Mouse (Mus musculus): ENCODE data around the gene Gpn2. TPM values are rescaled to one million over a fixed set of nuclear protein-coding genes. Genes with fewer than 3 reads are reported as not detected.

Gene Gpn2
- polyA plus RNA-seq, 1 experiment from 2014 or later = 22.1 TPM

DNA sequence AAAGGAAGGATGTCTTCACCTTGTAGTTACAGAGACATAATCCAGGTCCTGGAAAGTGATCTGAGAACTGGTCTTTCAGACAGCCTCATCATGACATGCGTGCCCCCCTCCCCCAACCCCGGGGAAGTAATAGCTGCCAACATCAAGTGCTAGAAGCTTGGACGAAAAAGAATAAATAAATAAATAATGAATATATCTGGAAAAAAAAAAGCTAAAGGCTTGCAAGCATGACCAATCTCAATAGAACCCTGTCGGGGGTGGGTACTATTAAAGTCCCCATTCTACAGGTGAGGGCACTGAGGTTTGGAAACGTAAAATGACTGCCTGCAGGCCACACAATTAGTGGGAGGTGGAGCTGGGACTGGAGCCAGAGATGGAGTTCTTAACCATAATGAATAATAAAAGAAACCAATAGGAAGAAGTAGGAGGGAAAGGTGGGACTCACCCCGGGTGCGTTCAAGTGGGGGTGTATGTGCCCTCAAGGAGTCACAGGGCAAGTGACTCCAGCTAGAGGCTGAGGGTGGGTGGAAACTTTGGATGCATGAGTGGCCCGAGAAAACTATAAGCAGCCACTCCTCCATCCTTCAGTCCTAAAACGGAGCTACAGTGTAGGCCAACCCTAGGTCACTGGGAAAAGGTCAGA is 47.7 kb downstream of the Gpn2 start:
- H3K36me3 ChIP-seq = peaks cover 7% of the 10 kb centered on the region
- no peaks in the 10 kb centered on the region for H3K9me3 ChIP-seq
- H3K27me3 ChIP-seq (ENCODE audit: insufficient read depth, poor library complexity, severe bottlenecking) = no peaks in the 10 kb centered on the region
- 52% methylated on average over 9 of the region's 9 CpGs for WGBS
- DNase-seq (ENCODE audit: low spot score) = no peak
- peak overlapping the region; percentile 89; the same call in 1 of the 2 replicates for H3K27ac ChIP-seq
- H3K4me1 ChIP-seq = peaks cover 33% of the 10 kb centered on the region
- H3K4me3 ChIP-seq = peak overlapping the region; percentile 83

DNA sequence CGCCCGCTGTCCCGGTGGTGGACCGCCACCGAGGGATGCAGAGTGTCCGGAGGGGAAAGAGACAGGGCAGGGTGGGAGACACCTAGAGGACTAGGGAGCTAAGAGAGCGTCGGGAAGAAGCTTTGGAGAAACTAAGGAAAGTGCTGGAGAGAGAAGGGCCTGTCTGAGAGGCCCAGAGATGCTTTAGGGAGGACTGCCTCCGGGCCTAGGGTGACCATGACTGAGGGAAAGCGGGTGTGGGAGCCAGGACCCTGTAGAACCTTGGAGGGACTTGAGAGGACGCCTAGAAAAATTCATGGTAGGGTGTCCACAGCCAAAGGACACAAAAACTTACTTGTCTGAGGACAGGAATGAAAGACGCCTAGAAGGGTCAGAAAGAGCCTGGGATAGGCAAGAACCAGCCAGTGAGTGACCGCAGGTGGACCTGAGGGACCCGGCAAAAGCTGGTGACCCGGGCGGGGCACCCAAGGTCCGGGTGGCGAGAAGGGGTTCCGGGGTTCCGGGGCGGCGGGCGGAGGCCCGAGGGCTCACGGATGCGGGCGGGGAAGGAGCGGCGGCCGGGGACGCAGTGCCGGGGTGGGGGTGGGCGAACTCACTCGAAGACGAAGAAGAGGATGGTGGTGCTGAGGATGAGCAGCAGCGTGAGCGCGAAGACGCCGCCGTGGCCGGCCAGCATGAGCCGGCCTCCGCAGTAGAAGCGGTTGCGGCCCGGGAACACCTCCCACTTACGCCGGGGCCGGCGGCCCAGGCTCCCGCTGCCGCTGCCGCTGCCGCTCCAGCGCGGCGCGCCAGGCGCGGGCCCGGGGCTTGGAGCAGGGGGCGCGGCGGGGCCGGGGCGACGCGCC is 48.5 kb downstream of the Gpn2 start:
- Histone ChIP-seq H3K9me3 (no peaks in the 10 kb centered on the region), H3K4me3 (peak overlapping the region; percentile 83), H3K27ac (peak overlapping the region; percentile 89), H3K4me1 (peaks cover 31% of the 10 kb centered on the region), H3K36me3 (0 out of 2 replicates have a peak, but pooled peaks cover 4% of the 10 kb centered on the region), H3K27me3 (ENCODE audit: insufficient read depth, poor library complexity, severe bottlenecking) (no peaks in the 10 kb centered on the region)
- WGBS = 3% methylated on average over 64 of the region's 69 CpGs
- no peak for DNase-seq (ENCODE audit: low spot score)

DNA sequence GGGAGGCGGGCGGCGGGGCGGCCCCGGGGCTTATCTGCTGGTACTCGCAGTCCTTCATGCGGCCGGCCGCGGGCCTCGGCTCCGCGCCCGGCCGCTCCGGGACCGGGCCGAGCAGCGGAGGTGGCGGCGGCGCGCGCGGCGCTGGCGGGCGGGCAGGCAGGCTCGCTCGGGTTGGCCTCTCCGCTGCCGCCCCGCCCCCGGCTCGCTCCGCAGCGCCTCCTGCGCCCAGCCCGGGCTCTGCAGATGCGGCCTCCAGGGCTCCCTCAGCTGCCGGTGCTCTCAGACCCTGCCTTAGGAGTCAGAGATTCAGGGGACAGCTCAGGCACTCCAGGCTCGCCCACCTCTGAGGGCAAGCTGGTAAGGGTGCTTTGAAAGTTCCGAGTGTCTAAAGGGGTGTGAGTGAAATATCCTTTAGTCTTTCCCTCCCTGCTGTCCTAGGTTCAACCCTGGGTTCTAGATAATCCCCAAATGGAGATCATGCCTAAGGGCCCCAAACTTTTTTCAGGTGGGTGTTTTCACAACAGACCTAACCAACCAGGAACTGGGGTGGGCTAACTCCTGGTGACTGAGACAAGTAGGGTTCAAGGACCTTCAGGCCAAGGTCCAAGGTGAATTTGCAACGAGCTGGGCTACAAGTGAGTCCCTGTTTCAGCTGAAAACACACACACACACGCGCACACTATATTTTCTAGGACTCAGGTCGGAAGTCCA is 49.3 kb downstream of the Gpn2 start:
- H3K9me3 ChIP-seq = no peaks in the 10 kb centered on the region
- H3K36me3 ChIP-seq = 0 out of 2 replicates have a peak, but pooled peaks cover 4% of the 10 kb centered on the region
- peak; percentile 90 for DNase-seq (ENCODE audit: low spot score)
- no peaks in the 10 kb centered on the region for H3K27me3 ChIP-seq (ENCODE audit: insufficient read depth, poor library complexity, severe bottlenecking)
- peak overlapping the region; percentile 89 for H3K27ac ChIP-seq
- 9% methylated on average over 47 of the region's 47 CpGs for WGBS
- H3K4me3 ChIP-seq = peak overlapping the region; percentile 83
- H3K4me1 ChIP-seq = peaks cover 31% of the 10 kb centered on the region

DNA sequence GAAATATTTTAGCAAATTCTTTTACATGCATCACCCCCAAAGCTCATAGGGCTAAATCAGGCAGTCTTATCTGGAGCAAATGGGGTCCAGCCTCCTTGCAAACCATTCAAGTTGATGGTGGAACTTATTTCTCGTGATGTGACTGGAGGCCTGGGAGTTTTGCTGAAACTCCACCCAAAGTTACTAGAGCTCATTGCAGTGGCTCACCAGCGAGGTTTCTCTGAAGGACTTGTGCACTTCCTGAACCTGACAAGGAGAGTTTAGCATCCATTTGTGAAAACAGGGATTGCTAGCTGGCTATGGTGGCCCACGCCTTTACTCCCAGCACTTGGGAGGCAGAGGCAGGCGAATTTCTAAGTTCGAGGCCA is 49.9 kb downstream of the Gpn2 start:
- H3K27me3 ChIP-seq (ENCODE audit: insufficient read depth, poor library complexity, severe bottlenecking) = no peaks in the 10 kb centered on the region
- H3K4me1 ChIP-seq = peaks cover 31% of the 10 kb centered on the region
- no peak overlapping the region for H3K27ac ChIP-seq
- no peaks in the 10 kb centered on the region for H3K9me3 ChIP-seq
- WGBS = 76% methylated on average over 5 of the region's 5 CpGs
- H3K36me3 ChIP-seq = 0 out of 2 replicates have a peak, but pooled peaks cover 4% of the 10 kb centered on the region
- no peak overlapping the region for H3K4me3 ChIP-seq
- no peak for DNase-seq (ENCODE audit: low spot score)

Small RNAs within 50 kb of the gene (microRNA-seq; reads per million reads assigned to microRNA genes)
- not detected for gene Gm23158

Other genes with a start within 250 kb of the Gpn2 start
- 13.4 and 14.2 TPM in 2 replicates for gene Wdtc1, start 230.9 kb upstream of the Gpn2 start, polyA plus RNA-seq (2016; fragmentation: Nextera tagmentation; extraction: Ambion mirVana)
- gene Slc9a1, start 214.7 kb upstream of the Gpn2 start, polyA plus RNA-seq (2016; fragmentation: Nextera tagmentation; extraction: Ambion mirVana) = 7.6 and 8.2 TPM in 2 replicates
- 0.90 and 1.5 TPM in 2 replicates for gene Tent5b, start 104.2 kb upstream of the Gpn2 start, polyA plus RNA-seq (2016; fragmentation: Nextera tagmentation; extraction: Ambion mirVana)
- gene Trnp1, start 85.8 kb upstream of the Gpn2 start, polyA plus RNA-seq (2016; fragmentation: Nextera tagmentation; extraction: Ambion mirVana) = 0.60 and 0.96 TPM in 2 replicates
- gene Kdf1, start 65.4 kb upstream of the Gpn2 start, polyA plus RNA-seq (2016; fragmentation: Nextera tagmentation; extraction: Ambion mirVana) = 1.6 and 4.0 TPM in 2 replicates
- 328 and 420 TPM in 2 replicates for gene Nudc, start 38.4 kb upstream of the Gpn2 start, polyA plus RNA-seq (2016; fragmentation: Nextera tagmentation; extraction: Ambion mirVana)
- 4.9 and 8.9 TPM in 2 replicates for gene Nr0b2, start 31.0 kb upstream of the Gpn2 start, polyA plus RNA-seq (2016; fragmentation: Nextera tagmentation; extraction: Ambion mirVana)
- 7.1 and 9.6 TPM in 2 replicates for gene Gpatch3, start 9.6 kb upstream of the Gpn2 start, polyA plus RNA-seq (2016; fragmentation: Nextera tagmentation; extraction: Ambion mirVana)
- 4.3 and 12.9 TPM in 2 replicates for gene Sfn, start 17.8 kb downstream of the Gpn2 start, polyA plus RNA-seq (2016; fragmentation: Nextera tagmentation; extraction: Ambion mirVana)
- 1.6 and 2.9 TPM in 2 replicates for gene Zdhhc18, start 65.8 kb downstream of the Gpn2 start, polyA plus RNA-seq (2016; fragmentation: Nextera tagmentation; extraction: Ambion mirVana)
- gene Pigv, start 88.3 kb downstream of the Gpn2 start, polyA plus RNA-seq (2016; fragmentation: Nextera tagmentation; extraction: Ambion mirVana) = 15.2 and 16.4 TPM in 2 replicates
- 23.8 and 31.5 TPM in 2 replicates for gene Arid1a, start 172.4 kb downstream of the Gpn2 start, polyA plus RNA-seq (2016; fragmentation: Nextera tagmentation; extraction: Ambion mirVana)